Mouse (Mus musculus): ENCODE measurements at regions not wholly inside any gene's neighbourhood (a gene's known extent, or its start where the extent isn't known, plus 50 kb on each side); places are given as distances from the start of the nearest gene placed in this dataset.

GRCm38 (mm10) chr12:31130434-31130833 lies 56.8 kb downstream of the Fam110c start:
- Histone ChIP-seq H3K4me3 (no peak overlapping the region), H3K27ac (no peak overlapping the region), H3K9ac (no peak overlapping the region), H3K4me2 (no peak overlapping the region), H3K4me1 (no peaks in the 10 kb centered on the region), H3K9me3 (replicated peaks) (no peaks in the 10 kb centered on the region), H3K27me3 (no peaks in the 10 kb centered on the region), H3K36me3 (ENCODE audit: poor library complexity, severe bottlenecking) (no peaks in the 10 kb centered on the region)
- no peak for ATAC-seq
- WGBS, result 83% methylated on average over 2 of the region's 2 CpGs

- WGBS, result 66% methylated on average over 6 of the region's 6 CpGs
- H3K4me1 ChIP-seq, result no peaks in the 10 kb centered on the region
- H3K36me3 ChIP-seq (ENCODE audit: poor library complexity, severe bottlenecking), result no peaks in the 10 kb centered on the region
- H3K27ac ChIP-seq, result no peak overlapping the region
- H3K4me3 ChIP-seq, result no peak overlapping the region
- no peak overlapping the region for H3K4me2 ChIP-seq
- ATAC-seq, result no peak
- H3K27me3 ChIP-seq, result no peaks in the 10 kb centered on the region
- H3K9me3 ChIP-seq (replicated peaks), result no peaks in the 10 kb centered on the region
- H3K9ac ChIP-seq, result no peak overlapping the region
Observed at GRCm38 (mm10) chr12:31134465-31134992, 60.9 kb downstream of the Fam110c start.

GRCm38 (mm10) chr12:31136364-31136763 lies 62.7 kb downstream of the Fam110c start:
- WGBS, result 55% methylated on average over 10 of the region's 10 CpGs
- Histone ChIP-seq H3K4me1 (no peaks in the 10 kb centered on the region), H3K27me3 (no peaks in the 10 kb centered on the region), H3K27ac (no peak overlapping the region), H3K9me3 (replicated peaks) (no peaks in the 10 kb centered on the region), H3K9ac (no peak overlapping the region), H3K36me3 (ENCODE audit: poor library complexity, severe bottlenecking) (no peaks in the 10 kb centered on the region), H3K4me3 (no peak overlapping the region), H3K4me2 (no peak overlapping the region)
- no peak for ATAC-seq

- Histone ChIP-seq H3K9ac (no peak overlapping the region), H3K4me3 (no peak overlapping the region), H3K27ac (no peak overlapping the region), H3K4me1 (no peaks in the 10 kb centered on the region), H3K4me2 (no peak overlapping the region), H3K9me3 (replicated peaks) (no peaks in the 10 kb centered on the region), H3K36me3 (ENCODE audit: poor library complexity, severe bottlenecking) (no peaks in the 10 kb centered on the region), H3K27me3 (no peaks in the 10 kb centered on the region)
- WGBS, result 40% methylated on average over 3 of the region's 3 CpGs
- ATAC-seq, result no peak
Observed at GRCm38 (mm10) chr12:31136911-31137310, 63.2 kb downstream of the Fam110c start.

- Histone ChIP-seq H3K27me3 (no peaks in the 10 kb centered on the region), H3K27ac (no peak overlapping the region), H3K9me3 (replicated peaks) (no peaks in the 10 kb centered on the region), H3K36me3 (ENCODE audit: poor library complexity, severe bottlenecking) (no peaks in the 10 kb centered on the region), H3K4me1 (no peaks in the 10 kb centered on the region), H3K4me3 (no peak overlapping the region), H3K9ac (no peak overlapping the region), H3K4me2 (no peak overlapping the region)
- WGBS, result 81% methylated on average over 5 of the region's 5 CpGs
- no peak for ATAC-seq
Observed at GRCm38 (mm10) chr12:31137431-31137830, 63.8 kb downstream of the Fam110c start.

GRCm38 (mm10) chr12:31139853-31140252 lies 66.2 kb downstream of the Fam110c start:
- 74% methylated on average over 4 of the region's 4 CpGs for WGBS
- H3K9me3 ChIP-seq (replicated peaks), result no peaks in the 10 kb centered on the region
- no peak overlapping the region for H3K9ac ChIP-seq
- ATAC-seq, result no peak
- H3K36me3 ChIP-seq (ENCODE audit: poor library complexity, severe bottlenecking), result no peaks in the 10 kb centered on the region
- no peaks in the 10 kb centered on the region for H3K27me3 ChIP-seq
- no peak overlapping the region for H3K4me2 ChIP-seq
- no peak overlapping the region for H3K4me3 ChIP-seq
- no peaks in the 10 kb centered on the region for H3K4me1 ChIP-seq
- no peak overlapping the region for H3K27ac ChIP-seq

- no peaks in the 10 kb centered on the region for H3K4me1 ChIP-seq
- WGBS, result 87% methylated on average over 6 of the region's 6 CpGs
- H3K4me3 ChIP-seq, result no peak overlapping the region
- H3K4me2 ChIP-seq, result no peak overlapping the region
- ATAC-seq, result no peak
- H3K9ac ChIP-seq, result no peak overlapping the region
- no peak overlapping the region for H3K27ac ChIP-seq
- H3K36me3 ChIP-seq (ENCODE audit: poor library complexity, severe bottlenecking), result no peaks in the 10 kb centered on the region
- H3K27me3 ChIP-seq, result no peaks in the 10 kb centered on the region
- no peaks in the 10 kb centered on the region for H3K9me3 ChIP-seq (replicated peaks)
Observed at GRCm38 (mm10) chr12:31143266-31143665, 69.6 kb downstream of the Fam110c start.

GRCm38 (mm10) chr12:31145032-31145781 lies 71.5 kb downstream of the Fam110c start:
- Histone ChIP-seq H3K27me3 (no peaks in the 10 kb centered on the region), H3K36me3 (ENCODE audit: poor library complexity, severe bottlenecking) (no peaks in the 10 kb centered on the region), H3K9ac (no peak overlapping the region), H3K4me1 (no peaks in the 10 kb centered on the region), H3K9me3 (replicated peaks) (no peaks in the 10 kb centered on the region), H3K4me2 (no peak overlapping the region), H3K4me3 (no peak overlapping the region), H3K27ac (0 out of 2 replicates have a peak overlapping the region, but pooled peaks have one; percentile 19)
- WGBS, result 83% methylated on average over 3 of the region's 3 CpGs
- ATAC-seq, result no peak

GRCm38 (mm10) chr12:31148417-31149356 lies 75.0 kb downstream of the Fam110c start:
- 82% methylated on average over 11 of the region's 11 CpGs for WGBS

GRCm38 (mm10) chr12:31153720-31154119 lies 80.1 kb downstream of the Fam110c start:
- Histone ChIP-seq H3K27ac (no peak overlapping the region), H3K36me3 (ENCODE audit: poor library complexity, severe bottlenecking) (no peaks in the 10 kb centered on the region), H3K4me1 (no peaks in the 10 kb centered on the region), H3K27me3 (no peaks in the 10 kb centered on the region), H3K4me3 (no peak overlapping the region), H3K9ac (no peak overlapping the region), H3K9me3 (replicated peaks) (no peaks in the 10 kb centered on the region), H3K4me2 (no peak overlapping the region)
- 82% methylated on average over 2 of the region's 2 CpGs for WGBS
- no peak for ATAC-seq

More at GRCm38 (mm10) chr12:31148417-31149356, 75.0 kb downstream of the Fam110c start:
- Histone ChIP-seq H3K36me3 (ENCODE audit: poor library complexity, severe bottlenecking) (no peaks in the 10 kb centered on the region), H3K9me3 (replicated peaks) (no peaks in the 10 kb centered on the region), H3K9ac (no peak overlapping the region), H3K27ac (no peak overlapping the region), H3K4me3 (no peak overlapping the region), H3K4me2 (no peak overlapping the region), H3K4me1 (no peaks in the 10 kb centered on the region), H3K27me3 (no peaks in the 10 kb centered on the region)
- ATAC-seq, result no peak

GRCm38 (mm10) chr12:31154608-31155011 lies 80.9 kb downstream of the Fam110c start:
- Histone ChIP-seq H3K9ac (no peak overlapping the region), H3K4me3 (no peak overlapping the region), H3K27me3 (no peaks in the 10 kb centered on the region), H3K36me3 (ENCODE audit: poor library complexity, severe bottlenecking) (no peaks in the 10 kb centered on the region), H3K4me1 (no peaks in the 10 kb centered on the region), H3K27ac (no peak overlapping the region), H3K9me3 (replicated peaks) (no peaks in the 10 kb centered on the region), H3K4me2 (no peak overlapping the region)
- 82% methylated on average over 5 of the region's 5 CpGs for WGBS
- ATAC-seq, result no peak

GRCm38 (mm10) chr12:31156154-31156720 lies 82.6 kb downstream of the Fam110c start:
- H3K4me3 ChIP-seq, result no peak overlapping the region
- no peaks in the 10 kb centered on the region for H3K36me3 ChIP-seq (ENCODE audit: poor library complexity, severe bottlenecking)
- no peak overlapping the region for H3K27ac ChIP-seq
- no peaks in the 10 kb centered on the region for H3K27me3 ChIP-seq
- H3K9me3 ChIP-seq (replicated peaks), result no peaks in the 10 kb centered on the region
- WGBS, result 76% methylated on average over 13 of the region's 13 CpGs
- H3K4me2 ChIP-seq, result no peak overlapping the region
- H3K9ac ChIP-seq, result no peak overlapping the region
- no peaks in the 10 kb centered on the region for H3K4me1 ChIP-seq
- no peak for ATAC-seq

Measured in forebrain, embryonic 13.5 days (tissue).